Mouse (Mus musculus) CH12.LX (cell line): Measurements from ENCODE around the gene Fam178b.

Source experiments
- IRF4 ChIP-seq: IDR thresholded peaks from 2 replicates; pipeline ENCODE4 v1.6.1; 2014; ENCODE audit warnings: low read depth, mild to moderate bottlenecking, inconsistent platforms, low read length, improper control_type of control experiment
- MXI1 ChIP-seq: IDR thresholded peaks from 2 replicates; pipeline ENCODE4 v1.6.1; 2011; ENCODE audit warnings: mild to moderate bottlenecking, low read depth, low read length, improper control_type of control experiment
- USF2 ChIP-seq: conservative IDR thresholded peaks from 2 replicates; pipeline ENCODE4 v1.6.1; 2011; ENCODE audit warnings: low read depth, low read length, improper control_type of control experiment

DNA sequence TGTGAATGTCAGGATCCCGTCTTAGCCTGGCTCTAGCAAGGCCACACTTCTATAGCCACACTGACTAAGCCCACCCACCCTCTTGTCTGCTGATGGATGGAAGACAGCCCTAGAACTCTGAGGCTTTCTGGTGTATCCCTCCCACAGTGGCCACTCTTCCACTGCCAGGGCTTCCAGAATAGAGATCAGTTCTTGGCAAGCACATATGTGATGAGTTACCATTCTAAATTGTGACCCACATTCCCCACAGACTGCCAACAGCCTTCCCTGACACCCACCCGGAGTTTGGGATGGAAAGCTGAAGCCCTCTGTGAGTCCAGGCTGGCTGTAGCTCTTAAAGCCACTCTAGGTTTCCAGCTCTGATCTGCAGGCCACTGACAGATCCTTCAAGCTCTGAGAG is 24.2 kb upstream of the Fam178b start:
- TF ChIP-seq USF2 (no peak), IRF4 (no peak), MXI1 (no peak)
